Mouse (Mus musculus) liver, adult 2 months (tissue): Measurements from ENCODE around the gene Gpr85. TPM values are rescaled to one million over a fixed set of nuclear protein-coding genes. Genes with fewer than 3 reads are reported as not detected.

ENCODE experiments used
- DNase-seq: peaks from one replicate; pipeline ENCODE4 v3.0.0-alpha.2; 2011; ENCODE audit warnings: low read depth, low spot score; ENCODE audit errors: extremely low read depth
- H3K27ac ChIP-seq: fragments of 200-500 bp; replicated peaks from 2 replicates; pipeline ENCODE4 v1.5.1; 2012; ENCODE audit warnings: low read depth, mild to moderate bottlenecking, control low read depth, inconsistent platforms, low read length; ENCODE audit not compliant: insufficient read depth
- H3K27me3 ChIP-seq: fragments of 200-500 bp; 2 replicates; pipeline ENCODE4 v1.6.1; 2012; ENCODE audit warnings: mild to moderate bottlenecking, moderate library complexity, low read length, inconsistent platforms; ENCODE audit not compliant: control insufficient read depth, insufficient read depth
- H3K36me3 ChIP-seq: fragments of 200-500 bp; 2 replicates; pipeline ENCODE4 v1.6.1; 2012; ENCODE audit warnings: low read length, inconsistent platforms; ENCODE audit not compliant: control insufficient read depth, insufficient read depth
- H3K4me1 ChIP-seq: fragments of 200-500 bp; 2 replicates; pipeline ENCODE4 v1.6.1; 2011; ENCODE audit warnings: low read length; ENCODE audit not compliant: control insufficient read depth, insufficient read depth
- H3K4me3 ChIP-seq: fragments of 200-500 bp; 2 replicates; pipeline ENCODE4 v1.5.1; 2011; ENCODE audit warnings: low read depth, mild to moderate bottlenecking, control low read depth, low read length, moderate library complexity; ENCODE audit not compliant: insufficient read depth
- H3K79me2 ChIP-seq: fragments of 200-500 bp; 2 replicates; pipeline ENCODE4 v1.6.1; 2012; ENCODE audit warnings: inconsistent platforms, mild to moderate bottlenecking, low read length, moderate library complexity; ENCODE audit not compliant: control insufficient read depth, insufficient read depth
- H3K9ac ChIP-seq: fragments of 200-500 bp; 2 replicates; pipeline ENCODE4 v1.6.1; 2012; ENCODE audit warnings: low read depth, mild to moderate bottlenecking, control low read depth, inconsistent platforms, low read length
- CTCF ChIP-seq: fragments of 200-500 bp; IDR thresholded peaks from 2 replicates; pipeline ENCODE4 v1.5.1; 2011; ENCODE audit warnings: low read depth, low read length, control low read depth
- POLR2A ChIP-seq: fragments of 200-500 bp; IDR thresholded peaks from 2 replicates; pipeline ENCODE4 v1.6.1; 2011; ENCODE audit warnings: low read length, control low read depth; ENCODE audit not compliant: insufficient read depth; ENCODE audit errors: extremely low read depth
- WGBS: fragments of 180-500 bp; shearing (Covaris S2); methylation state at CpG from one replicate; pipeline ENCODE4 v1.1.7; 2018; 5-methylcytosine and 5-hydroxymethylcytosine counted together
- polyA plus RNA-seq: library from polyadenylated mRNA; depleted of rRNA; stranded (reverse); fragments of >200 nt; gene quantifications from 2 replicates; pipeline ENCODE4 v1.2.3, GENCODE M21; 2012; rRNA removed
- total RNA-seq: library from RNA; depleted of rRNA; stranded (reverse); fragments of >200 nt; gene quantifications from 2 replicates; pipeline ENCODE4 v1.2.3, GENCODE M21; 2014; rRNA removed

The Gpr85 gene
- total RNA-seq = not detected in 2 replicates
- polyA plus RNA-seq = 0.12 TPM in 1 of 2 replicates, not detected in the other

GRCm38 (mm10) chr6:13839345-13840054 lies at the start of gene Gpr85:
TSS of gene Gpr85 (minus strand) at chr6:13839942.
- Histone ChIP-seq H3K36me3 (no peaks in the 10 kb centered on the region), H3K9ac (peak within 1 kb of the TSS; percentile 67), H3K4me3 (peak within 1 kb of the TSS; percentile 75), H3K27ac (no peak within 1 kb of the TSS), H3K79me2 (no peaks in the 10 kb centered on the region), H3K27me3 (peaks cover 11% of the 10 kb centered on the region), H3K4me1 (no peaks in the 10 kb centered on the region; the same call in 1 of the 2 replicates)
- no peak for DNase-seq
- 48% methylated on average over 18 of the region's 18 CpGs for WGBS
- TF ChIP-seq CTCF (no peak), POLR2A (no peak)

GRCm38 (mm10) chr6:13884877-13885592 lies 45.3 kb upstream of the Gpr85 start:
- no peak overlapping the region for H3K27ac ChIP-seq
- no peak overlapping the region for H3K9ac ChIP-seq
- TF ChIP-seq POLR2A (no peak), CTCF (no peak)
- peaks cover 8% of the 10 kb centered on the region for H3K36me3 ChIP-seq
- H3K4me1 ChIP-seq = no peaks in the 10 kb centered on the region
- H3K27me3 ChIP-seq = no peaks in the 10 kb centered on the region
- no peak overlapping the region for H3K4me3 ChIP-seq
- H3K79me2 ChIP-seq = no peaks in the 10 kb centered on the region
- WGBS = 82% methylated on average over 3 of the region's 3 CpGs
- no peak for DNase-seq

GRCm38 (mm10) chr6:13882919-13883318 lies 43.2 kb upstream of the Gpr85 start:
- no peak for DNase-seq
- no peaks in the 10 kb centered on the region for H3K27me3 ChIP-seq
- no peak overlapping the region for H3K27ac ChIP-seq
- peaks cover 8% of the 10 kb centered on the region for H3K36me3 ChIP-seq
- H3K9ac ChIP-seq = no peak overlapping the region
- H3K4me3 ChIP-seq = no peak overlapping the region
- no peaks in the 10 kb centered on the region for H3K79me2 ChIP-seq
- no peaks in the 10 kb centered on the region for H3K4me1 ChIP-seq
- TF ChIP-seq CTCF = no peak
- TF ChIP-seq POLR2A = no peak

- TF ChIP-seq CTCF = no peak
- no peak for TF ChIP-seq POLR2A
- Histone ChIP-seq H3K79me2 (no peaks in the 10 kb centered on the region), H3K4me3 (no peak overlapping the region), H3K36me3 (no peaks in the 10 kb centered on the region; the same call in 1 of the 2 replicates), H3K9ac (no peak overlapping the region), H3K27me3 (no peaks in the 10 kb centered on the region), H3K4me1 (peaks cover 7% of the 10 kb centered on the region), H3K27ac (no peak overlapping the region)
- peak; percentile 7 for DNase-seq
- WGBS = 84% methylated on average over 2 of the region's 2 CpGs
These were observed 34.2 kb upstream of the Gpr85 start for GRCm38 (mm10) chr6:13873959-13874358.

GRCm38 (mm10) chr6:13872076-13872475 lies 32.3 kb upstream of the Gpr85 start:
- H3K27me3 ChIP-seq = no peaks in the 10 kb centered on the region
- peak overlapping the region; percentile 61; the same call in 1 of the 2 replicates for H3K4me3 ChIP-seq
- peak; percentile 29 for DNase-seq
- peaks cover 5% of the 10 kb centered on the region for H3K36me3 ChIP-seq
- H3K79me2 ChIP-seq = no peaks in the 10 kb centered on the region
- WGBS = 65% methylated on average over 7 of the region's 7 CpGs
- no peak overlapping the region for H3K27ac ChIP-seq
- TF ChIP-seq CTCF (no peak), POLR2A (no peak)
- no peak overlapping the region for H3K9ac ChIP-seq
- peaks cover 7% of the 10 kb centered on the region for H3K4me1 ChIP-seq
